Comparison of ENCODE assay signal across 12 mouse cellular contexts in the genomic region with DNA sequence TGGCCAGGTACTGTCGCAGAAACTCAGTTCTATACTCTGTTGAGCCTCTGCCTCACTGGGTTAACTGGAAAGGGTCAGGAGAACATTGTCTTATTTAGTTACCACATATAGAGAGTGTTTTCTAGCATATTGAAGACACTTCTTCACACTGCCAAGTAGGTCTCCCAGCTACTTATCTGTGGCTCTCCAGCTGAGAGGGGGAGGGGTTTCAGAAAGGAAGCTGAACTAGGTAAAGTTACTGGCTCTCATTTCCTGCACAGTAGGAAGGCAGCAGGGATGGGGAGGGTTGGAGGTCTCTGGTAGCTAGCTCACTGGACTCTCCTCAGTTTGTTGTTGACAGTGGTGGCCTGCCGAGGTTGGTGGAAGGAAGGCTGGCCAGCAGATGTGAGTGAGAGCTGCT. TPM values are rescaled to one million over a fixed set of nuclear protein-coding genes. Genes with fewer than 3 reads are reported as not detected.
DNase-seq lines count a peak whose midpoint lies in the region; ATAC-seq and TF ChIP-seq lines count a peak whose summit lies in the region.
"Had no signal": no experiment of that assay in that cellular context is flagged by ENCODE, and none has a peak within 500 bp of the region (broad histone marks: within the 10 kb centered on the region; RNA-seq: fewer than 3 reads in every experiment).

No protein-coding gene starts in this region.

- no peak overlapping the region for H3K4me2 ChIP-seq in lung, embryonic 16.5 days (ENCODE audit: low read depth, low read length)

- TF ChIP-seq POLR2A in thymus, adult 2 months (IDR thresholded peaks at IDR 0.05; ENCODE audit: control insufficient read depth, extremely low read depth, insufficient read depth, low read length, poor library complexity) = no peak

- H3K4me3 ChIP-seq in lung, embryonic 16.5 days (ENCODE audit: low read length) = no peak overlapping the region
- H3K4me3 ChIP-seq in embryonic facial prominence, embryonic 10.5 days = no peak overlapping the region
- no peak overlapping the region for H3K4me3 ChIP-seq in thymus, adult 2 months (ENCODE audit: control insufficient read depth, insufficient read depth, low read length)
- H3K4me3 ChIP-seq: erythroblast, embryonic 14.5 days; myocyte had no signal

- peaks cover 18% of the 10 kb centered on the region for H3K4me1 ChIP-seq in lung, embryonic 16.5 days (replicated peaks; ENCODE audit: control insufficient read depth, insufficient read depth, low read length)
- H3K4me1 ChIP-seq in embryonic facial prominence, embryonic 10.5 days = peaks cover 50% of the 10 kb centered on the region
- H3K4me1 ChIP-seq in thymus, adult 2 months (replicated peaks; ENCODE audit: control insufficient read depth, insufficient read depth, low read length) = peaks cover 16% of the 10 kb centered on the region

- H3K27ac ChIP-seq in lung, embryonic 16.5 days (ENCODE audit: low read length) = no peak overlapping the region
- H3K27ac ChIP-seq in embryonic facial prominence, embryonic 10.5 days (replicated peaks) = no peak overlapping the region
- H3K27ac ChIP-seq in thymus, adult 2 months (ENCODE audit: control insufficient read depth, insufficient read depth, low read length) = no peak overlapping the region
- H3K27ac ChIP-seq: liver, embryonic 14.5 days had no signal

- H3K36me3 ChIP-seq in lung, embryonic 16.5 days (ENCODE audit: control insufficient read depth, insufficient read depth, low read length) = no peaks in the 10 kb centered on the region
- no peaks in the 10 kb centered on the region for H3K36me3 ChIP-seq in embryonic facial prominence, embryonic 10.5 days (replicated peaks)
- H3K36me3 ChIP-seq in thymus, adult 2 months (ENCODE audit: control insufficient read depth, insufficient read depth, low read length) = no peaks in the 10 kb centered on the region

- no peak for TF ChIP-seq CTCF in thymus, adult 2 months (IDR thresholded peaks at IDR 0.05; ENCODE audit: borderline replicate concordance, control insufficient read depth, extremely low read depth, insufficient read depth, low read length, poor library complexity)

- H3K9me3 ChIP-seq in lung, embryonic 16.5 days (ENCODE audit: control insufficient read depth, low read length) = no peaks in the 10 kb centered on the region
- no peaks in the 10 kb centered on the region for H3K9me3 ChIP-seq in embryonic facial prominence, embryonic 10.5 days

- 49% methylated on average over 2 of the region's 2 CpGs for WGBS in lung, embryonic 16.5 days
- WGBS in embryonic facial prominence, embryonic 10.5 days = 45% methylated on average over 2 of the region's 2 CpGs
- 49% methylated on average over 2 of the region's 2 CpGs for WGBS in thymus, adult 2 months

- H3K27me3 ChIP-seq in lung, embryonic 16.5 days (ENCODE audit: control insufficient read depth, insufficient read depth, low read depth, low read length) = no peaks in the 10 kb centered on the region
- no peaks in the 10 kb centered on the region for H3K27me3 ChIP-seq in embryonic facial prominence, embryonic 10.5 days (replicated peaks; ENCODE audit: low read depth, poor library complexity, severe bottlenecking)
- H3K27me3 ChIP-seq in thymus, adult 2 months (ENCODE audit: control insufficient read depth, insufficient read depth, low read length) = no peaks in the 10 kb centered on the region

- ATAC-seq in lung, embryonic 16.5 days (ENCODE audit: low read depth) = peak; percentile 28

- no peak overlapping the region for H3K9ac ChIP-seq in lung, embryonic 16.5 days (ENCODE audit: low read length)
- H3K9ac ChIP-seq: liver, embryonic 14.5 days had no signal

- DNase-seq in lung, postnatal 25 days (ENCODE audit: low spot score) = no peak
- peak; percentile 40 for DNase-seq in T-cell, adult 2 months (ENCODE audit: low spot score)
- DNase-seq in embryonic facial prominence, embryonic 10.5 days (ENCODE audit: low spot score) = peak; percentile 16
- DNase-seq in thymus, adult 2 months = peak; percentile 54
- DNase-seq in cerebellum, postnatal 10 days = no peak
- DNase-seq in cerebellum, postnatal 14 days = no peak
- DNase-seq: layer of hippocampus, adult 9-11 months; right cerebral cortex, postnatal 4 days had no signal

RNA-seq across cellular contexts. Expression of a gene that starts 31.2 kb away (rescaled TPM):
- polyA plus RNA-seq in lung, embryonic 16.5 days (2015; fragmentation: Nextera tagmentation; extraction: Ambion mirVana) = 4.3 and 4.8 TPM in 2 replicates
- polyA plus RNA-seq in embryonic facial prominence, embryonic 10.5 days (2016; fragmentation: Nextera tagmentation; extraction: Ambion mirVana) = 3.7 TPM in 2 replicates
- polyA plus RNA-seq in thymus, adult 2 months (2012; rRNA removed) = 20.9 and 30.6 TPM in 2 replicates

Comparison
In these comparisons a context has a peak if more than half of its experiments do, and no peak if none do; other contexts are left out.
1. DNase-seq: peak in T-cell, adult 2 months (single experiment), embryonic facial prominence, embryonic 10.5 days (single experiment) and thymus, adult 2 months (single experiment); none in lung, postnatal 25 days (single experiment), cerebellum, postnatal 10 days (0 of 2) and cerebellum, postnatal 14 days (0 of 2).